Mouse (Mus musculus) bone marrow macrophage, adult 2 months (primary cell): ENCODE measurements around the gene Rnf121.

Experiments used
- CTCF ChIP-seq: IDR thresholded peaks from 2 replicates; pipeline ENCODE4 v1.5.1; 2012; ENCODE audit warnings: low read depth, mild to moderate bottlenecking, low read length, moderate library complexity
- POLR2A ChIP-seq: IDR thresholded peaks from 2 replicates; pipeline ENCODE4 v1.6.1; 2012; ENCODE audit warnings: mild to moderate bottlenecking, low read depth, low read length, borderline replicate concordance

- TF ChIP-seq POLR2A = no peak
- no peak for TF ChIP-seq CTCF
Measured at GRCm38 (mm10) chr7:102037318-102037717, 28.0 kb downstream of the Rnf121 start.
